Mouse (Mus musculus): Measurements from ENCODE around the gene Gsdma. TPM values are rescaled to one million over a fixed set of nuclear protein-coding genes. Genes with fewer than 3 reads are reported as not detected.

Gene Gsdma
- polyA plus RNA-seq, 1 experiment = not detected

GRCm38 (mm10) chr11:98717904-98718303 is 53.8 kb downstream of the Gsdma start:
- H3K27ac ChIP-seq (ENCODE audit: insufficient read depth, low read depth, low read length) = no peak overlapping the region
- H3K4me3 ChIP-seq (ENCODE audit: insufficient read depth, low read length) = no peak overlapping the region
- TF ChIP-seq CTCF (IDR thresholded peaks at IDR 0.05; ENCODE audit: low read depth, low read length) = peak; percentile 50
- no peak for TF ChIP-seq POLR2A (IDR thresholded peaks at IDR 0.05; ENCODE audit: borderline replicate concordance, low read depth, low read length)
- no peaks in the 10 kb centered on the region for H3K4me1 ChIP-seq (ENCODE audit: control insufficient read depth, insufficient read depth, low read length)

- TF ChIP-seq CTCF (IDR thresholded peaks at IDR 0.05; ENCODE audit: low read depth, low read length) (no peak), POLR2A (IDR thresholded peaks at IDR 0.05; ENCODE audit: borderline replicate concordance, low read depth, low read length) (no peak)
- H3K27ac ChIP-seq (ENCODE audit: insufficient read depth, low read depth, low read length) = no peak overlapping the region
- peaks cover 3% of the 10 kb centered on the region; the same call in 1 of the 2 replicates for H3K4me1 ChIP-seq (ENCODE audit: control insufficient read depth, insufficient read depth, low read length)
- no peak overlapping the region for H3K4me3 ChIP-seq (ENCODE audit: insufficient read depth, low read length)
Observed at GRCm38 (mm10) chr11:98720756-98721155, 56.6 kb downstream of the Gsdma start.

- Histone ChIP-seq H3K4me3 (ENCODE audit: insufficient read depth, low read length) (no peak overlapping the region), H3K4me1 (ENCODE audit: control insufficient read depth, insufficient read depth, low read length) (peaks cover 3% of the 10 kb centered on the region; the same call in 1 of the 2 replicates), H3K27ac (ENCODE audit: insufficient read depth, low read depth, low read length) (no peak overlapping the region)
- TF ChIP-seq POLR2A (IDR thresholded peaks at IDR 0.05; ENCODE audit: borderline replicate concordance, low read depth, low read length) (no peak), CTCF (IDR thresholded peaks at IDR 0.05; ENCODE audit: low read depth, low read length) (no peak)
Observed at GRCm38 (mm10) chr11:98721458-98722226, 57.5 kb downstream of the Gsdma start.

GRCm38 (mm10) chr11:98723098-98723497 is 58.9 kb downstream of the Gsdma start:
- TF ChIP-seq CTCF (IDR thresholded peaks at IDR 0.05; ENCODE audit: low read depth, low read length) (no peak), POLR2A (IDR thresholded peaks at IDR 0.05; ENCODE audit: borderline replicate concordance, low read depth, low read length) (no peak)
- Histone ChIP-seq H3K4me3 (ENCODE audit: insufficient read depth, low read length) (no peak overlapping the region), H3K27ac (ENCODE audit: insufficient read depth, low read depth, low read length) (no peak overlapping the region), H3K4me1 (ENCODE audit: control insufficient read depth, insufficient read depth, low read length) (peaks cover 3% of the 10 kb centered on the region; the same call in 1 of the 2 replicates)

- Histone ChIP-seq H3K4me3 (ENCODE audit: insufficient read depth, low read length) (no peak overlapping the region), H3K27ac (ENCODE audit: insufficient read depth, low read depth, low read length) (no peak overlapping the region)
- TF ChIP-seq CTCF (IDR thresholded peaks at IDR 0.05; ENCODE audit: low read depth, low read length) (no peak), POLR2A (IDR thresholded peaks at IDR 0.05; ENCODE audit: borderline replicate concordance, low read depth, low read length) (no peak)
Observed at GRCm38 (mm10) chr11:98725926-98726506, 61.9 kb downstream of the Gsdma start.

More at GRCm38 (mm10) chr11:98725926-98726506, 61.9 kb downstream of the Gsdma start:
- peaks cover 3% of the 10 kb centered on the region; the same call in 1 of the 2 replicates for H3K4me1 ChIP-seq (ENCODE audit: control insufficient read depth, insufficient read depth, low read length)

Other genes with a start within 250 kb of the Gsdma start
- 84.8 and 92.4 TPM in 2 replicates for gene Mien1, start 225.4 kb upstream of the Gsdma start, polyA plus RNA-seq (2012; ENCODE audit: insufficient read depth, insufficient read length, missing spikeins)
- gene Grb7, start 218.0 kb upstream of the Gsdma start, polyA plus RNA-seq (2012; ENCODE audit: insufficient read depth, insufficient read length, missing spikeins) = not detected in 2 replicates
- gene Ikzf3, start 118.3 kb upstream of the Gsdma start, polyA plus RNA-seq (2012; ENCODE audit: insufficient read depth, insufficient read length, missing spikeins) = not detected in 2 replicates
- gene Zpbp2, start 113.3 kb upstream of the Gsdma start, polyA plus RNA-seq (2012; ENCODE audit: insufficient read depth, insufficient read length, missing spikeins) = not detected in 2 replicates
- 17.1 and 18.5 TPM in 2 replicates for gene Ormdl3, start 77.0 kb upstream of the Gsdma start, polyA plus RNA-seq (2012; ENCODE audit: insufficient read depth, insufficient read length, missing spikeins)
- gene Lrrc3c, start 66.1 kb upstream of the Gsdma start, polyA plus RNA-seq (2012; ENCODE audit: insufficient read depth, insufficient read length, missing spikeins) = not detected in 2 replicates
- 9.6 and 15.5 TPM in 2 replicates for gene Gm12355, start 38.7 kb upstream of the Gsdma start, polyA plus RNA-seq (2012; ENCODE audit: insufficient read depth, insufficient read length, missing spikeins)
- gene Gsdma3, start 38.0 kb upstream of the Gsdma start, polyA plus RNA-seq (2012; ENCODE audit: insufficient read depth, insufficient read length, missing spikeins) = not detected in 2 replicates
- gene Gsdma2, start 17.6 kb upstream of the Gsdma start, polyA plus RNA-seq (2012; ENCODE audit: insufficient read depth, insufficient read length, missing spikeins) = not detected in 2 replicates
- 46.3 and 53.7 TPM in 2 replicates for gene Psmd3, start 18.2 kb downstream of the Gsdma start, polyA plus RNA-seq (2012; ENCODE audit: insufficient read depth, insufficient read length, missing spikeins)
- not detected in 2 replicates for gene Csf3, start 36.9 kb downstream of the Gsdma start, polyA plus RNA-seq (2012; ENCODE audit: insufficient read depth, insufficient read length, missing spikeins)
- 26.9 and 32.2 TPM in 2 replicates for gene Med24, start 65.1 kb downstream of the Gsdma start, polyA plus RNA-seq (2012; ENCODE audit: insufficient read depth, insufficient read length, missing spikeins)
- gene Thra, start 76.3 kb downstream of the Gsdma start, polyA plus RNA-seq (2012; ENCODE audit: insufficient read depth, insufficient read length, missing spikeins) = 20.7 and 23.5 TPM in 2 replicates
- 7.4 and 8.2 TPM in 2 replicates for gene Nr1d1, start 111.0 kb downstream of the Gsdma start, polyA plus RNA-seq (2012; ENCODE audit: insufficient read depth, insufficient read length, missing spikeins)
- gene Msl1, start 131.2 kb downstream of the Gsdma start, polyA plus RNA-seq (2012; ENCODE audit: insufficient read depth, insufficient read length, missing spikeins) = 78.4 and 79.3 TPM in 2 replicates
- 37.9 and 40.1 TPM in 2 replicates for gene Casc3, start 140.6 kb downstream of the Gsdma start, polyA plus RNA-seq (2012; ENCODE audit: insufficient read depth, insufficient read length, missing spikeins)
- 0.62 and 0.65 TPM in 2 replicates for gene Rapgefl1, start 172.4 kb downstream of the Gsdma start, polyA plus RNA-seq (2012; ENCODE audit: insufficient read depth, insufficient read length, missing spikeins)
- gene Wipf2, start 199.3 kb downstream of the Gsdma start, polyA plus RNA-seq (2012; ENCODE audit: insufficient read depth, insufficient read length, missing spikeins) = 16.9 and 20.5 TPM in 2 replicates
- gene Cdc6, start 243.4 kb downstream of the Gsdma start, polyA plus RNA-seq (2012; ENCODE audit: insufficient read depth, insufficient read length, missing spikeins) = 4.8 and 6.9 TPM in 2 replicates